Mouse (Mus musculus): ENCODE measurements at regions not wholly inside any gene's neighbourhood (a gene's known extent, or its start where the extent isn't known, plus 50 kb on each side); places are given as distances from the start of the nearest gene placed in this dataset.

- TF ChIP-seq POLR2A (IDR thresholded peaks at IDR 0.05; ENCODE audit: control insufficient read depth, extremely low read depth, insufficient read depth, low read length, poor library complexity) (no peak), CTCF (IDR thresholded peaks at IDR 0.05; ENCODE audit: borderline replicate concordance, control insufficient read depth, extremely low read depth, insufficient read depth, low read length, poor library complexity) (no peak)
Observed at GRCm38 (mm10) chr1:154093549-154093948, 107.4 kb upstream of the Zfp648 start.

Data from thymus, adult 2 months (tissue).